Mouse (Mus musculus): ENCODE measurements around the gene Fads6.

GRCm38 (mm10) chr11:115285282-115285681 lies 12.2 kb downstream of the Fads6 start:
- TF ChIP-seq POLR2A (IDR thresholded peaks at IDR 0.05; ENCODE audit: low read depth, low read length) (no peak), CTCF (IDR thresholded peaks at IDR 0.05; ENCODE audit: extremely low read depth, insufficient read depth, insufficient read length, insufficient replicate concordance) (no peak)

Measured in spleen, adult 2 months (tissue).